Mouse (Mus musculus) bone marrow macrophage, adult 2 months (primary cell): Measurements from ENCODE around the gene Crim1.

Experiments used
- CTCF ChIP-seq: IDR thresholded peaks from 2 replicates; pipeline ENCODE4 v1.5.1; 2012; ENCODE audit warnings: low read depth, mild to moderate bottlenecking, low read length, moderate library complexity
- POLR2A ChIP-seq: IDR thresholded peaks from 2 replicates; pipeline ENCODE4 v1.6.1; 2012; ENCODE audit warnings: mild to moderate bottlenecking, low read depth, low read length, borderline replicate concordance

GRCm38 (mm10) chr17:78261684-78262083 is 61.6 kb downstream of the Crim1 start:
- TF ChIP-seq CTCF (no peak), POLR2A (no peak)
